Mouse (Mus musculus) MEL-GATA-1-ER (cell line): ENCODE measurements around the gene Ccdc92b.

Experiments used
- DNase-seq: peaks from one replicate; pipeline ENCODE4 v3.0.0-alpha.2; 2012; ENCODE audit warnings: low read depth; ENCODE audit errors: extremely low read depth

The Ccdc92b gene

DNA sequence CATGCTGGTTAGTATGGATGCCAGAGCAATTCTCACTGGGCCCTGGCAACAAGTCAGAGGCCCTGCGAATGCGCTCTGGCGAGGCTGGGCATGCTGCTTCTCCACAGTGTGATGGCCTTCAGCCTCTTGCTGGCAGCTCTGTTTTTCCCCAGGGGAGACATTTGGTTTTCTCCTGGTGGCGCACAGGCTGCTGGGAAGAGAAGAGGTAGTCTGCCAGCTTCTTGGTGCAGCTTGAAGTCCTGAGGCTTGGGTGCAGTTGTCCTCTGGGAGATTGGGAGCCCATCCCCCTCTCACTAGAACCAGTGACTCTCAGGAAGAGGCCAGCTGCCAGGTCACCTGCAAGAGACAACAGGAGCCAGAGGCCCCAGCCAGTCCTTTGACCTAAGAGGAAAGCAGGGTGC is 33.4 kb downstream of the Ccdc92b start:
- no peak for DNase-seq

GRCm38 (mm10) chr11:74653385-74653784 is 34.0 kb downstream of the Ccdc92b start:
- no peak for DNase-seq

DNA sequence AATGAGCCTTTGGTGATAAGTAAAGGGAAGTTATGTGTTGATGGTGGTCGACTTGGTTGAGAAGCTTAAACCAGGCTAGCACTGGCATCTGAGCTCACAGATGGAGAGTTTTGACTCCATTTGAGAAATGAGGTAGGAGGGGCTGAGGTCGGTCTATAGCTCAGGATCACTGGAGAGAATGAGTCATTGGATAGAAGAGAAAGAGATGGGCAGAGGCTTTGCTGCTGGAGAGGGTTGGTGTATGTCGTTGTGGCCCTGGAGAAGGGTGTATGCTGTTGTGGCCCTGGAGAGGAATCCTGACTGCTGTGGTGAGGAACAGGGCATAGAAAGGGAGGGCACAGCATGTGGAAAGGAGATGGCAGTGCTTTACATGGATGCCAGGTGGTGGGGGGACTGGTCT is 36.5 kb downstream of the Ccdc92b start:
- DNase-seq, result no peak

DNA sequence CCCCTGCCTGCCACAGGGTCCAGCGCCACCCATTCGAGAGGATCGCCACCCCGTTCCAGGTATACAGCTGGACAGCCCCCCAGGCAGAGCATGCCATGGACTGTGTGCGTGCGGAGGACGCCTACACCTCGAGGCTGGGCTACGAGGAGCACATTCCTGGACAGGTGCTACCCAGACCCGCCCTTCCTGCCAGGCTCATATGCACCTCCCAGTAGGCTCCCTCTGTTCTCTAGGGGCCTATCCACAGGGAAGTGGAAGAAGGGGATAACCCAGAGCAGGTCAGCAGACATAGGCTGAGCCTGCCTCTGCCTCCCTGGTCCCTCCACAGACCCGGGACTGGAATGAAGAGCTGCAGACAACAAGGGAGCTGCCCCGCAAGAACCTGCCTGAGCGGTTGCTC is 40.9 kb downstream of the Ccdc92b start:
- no peak for DNase-seq

DNA sequence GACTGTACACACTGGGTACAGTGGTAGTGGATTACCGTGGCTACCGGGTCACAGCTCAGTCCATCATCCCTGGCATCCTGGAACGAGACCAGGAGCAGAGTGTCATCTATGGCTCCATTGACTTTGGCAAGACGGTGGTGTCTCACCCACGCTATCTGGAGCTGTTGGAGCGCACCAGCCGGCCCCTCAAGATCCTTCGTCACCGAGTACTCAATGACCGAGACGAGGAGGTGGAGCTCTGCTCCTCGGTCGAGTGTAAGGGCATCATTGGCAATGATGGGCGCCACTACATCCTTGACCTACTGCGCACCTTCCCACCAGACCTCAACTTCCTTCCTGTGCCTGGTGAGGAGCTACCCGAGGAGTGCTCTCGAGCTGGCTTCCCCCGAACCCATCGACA is 42.2 kb downstream of the Ccdc92b start:
- DNase-seq, result no peak

GRCm38 (mm10) chr11:74662221-74662620 is 42.8 kb downstream of the Ccdc92b start:
- DNase-seq, result no peak

DNA sequence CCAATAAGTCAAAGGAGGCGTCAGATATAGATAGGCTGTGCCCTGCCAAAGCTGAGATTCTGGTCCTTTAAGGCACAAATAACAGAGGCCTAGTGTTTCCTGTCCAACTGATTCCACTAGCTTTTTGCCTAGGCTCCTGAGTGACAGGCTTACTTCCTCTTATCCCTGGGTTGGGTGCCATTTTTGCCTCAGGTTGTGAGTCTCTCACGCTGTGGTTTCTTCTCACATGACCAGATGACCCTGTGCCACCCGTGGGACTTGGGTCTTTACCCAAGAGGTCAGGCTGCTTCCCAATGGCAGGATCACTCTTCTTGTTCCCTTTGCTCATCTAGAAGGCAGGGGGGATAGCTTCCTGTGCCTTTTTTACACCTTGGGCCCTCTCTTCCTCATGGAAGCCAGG is 44.9 kb downstream of the Ccdc92b start:
- DNase-seq, result no peak

GRCm38 (mm10) chr11:74664906-74665305 is 45.5 kb downstream of the Ccdc92b start:
- DNase-seq, result no peak

DNA sequence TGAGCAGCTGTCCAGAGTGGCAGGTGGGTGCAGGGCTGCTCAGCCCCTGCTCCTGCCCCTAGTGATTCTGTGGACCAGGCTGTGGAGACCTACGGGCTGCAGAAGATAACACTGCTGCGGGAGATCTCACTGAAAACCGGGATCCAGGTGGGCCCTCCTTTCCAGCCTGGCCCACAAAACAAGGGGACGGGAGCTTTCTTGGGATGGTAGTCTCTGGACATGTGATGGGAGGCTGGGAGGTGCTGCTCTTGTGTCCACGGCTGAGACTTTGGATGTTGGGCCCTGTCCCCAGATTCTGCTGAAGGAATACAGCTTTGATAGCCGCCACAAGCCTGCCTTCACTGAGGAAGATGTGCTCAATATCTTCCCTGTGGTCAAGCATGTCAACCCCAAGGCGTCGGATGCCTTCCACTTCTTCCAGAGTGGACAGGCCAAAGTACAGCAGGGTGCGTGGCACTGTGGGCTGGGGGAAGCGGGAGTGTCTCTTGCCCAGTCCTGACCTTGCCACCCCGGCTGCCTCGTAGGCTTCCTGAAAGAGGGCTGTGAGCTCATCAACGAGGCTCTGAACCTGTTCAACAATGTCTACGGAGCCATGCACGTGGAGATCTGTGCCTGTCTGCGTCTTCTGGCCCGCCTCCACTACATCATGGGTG is 46.4 kb downstream of the Ccdc92b start:
- no peak for DNase-seq

DNA sequence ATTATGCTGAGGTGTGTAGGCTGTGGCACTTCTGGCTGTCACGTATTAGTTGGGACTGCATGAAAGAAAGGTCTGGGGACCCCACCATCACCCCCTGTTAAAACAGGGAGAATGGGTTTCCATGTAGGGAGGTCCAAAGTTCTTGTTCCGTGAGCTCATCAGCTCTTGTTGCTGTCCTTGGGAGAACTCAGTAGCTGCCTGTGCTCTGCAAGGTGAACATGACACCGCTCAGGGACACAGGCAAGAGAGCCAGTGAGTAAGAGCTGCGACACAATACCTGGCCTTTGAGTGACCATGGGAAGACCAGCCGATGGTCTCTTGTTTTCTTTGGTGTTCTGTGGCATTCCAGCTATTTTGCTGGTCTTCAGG is 46.9 kb downstream of the Ccdc92b start:
- no peak for DNase-seq

- DNase-seq, result no peak
These were observed 47.6 kb downstream of the Ccdc92b start for GRCm38 (mm10) chr11:74666776-74667581.

- no peak for DNase-seq
These were observed 48.2 kb downstream of the Ccdc92b start for GRCm38 (mm10) chr11:74667582-74668010.

- no peak for DNase-seq
These were observed 49.1 kb downstream of the Ccdc92b start for GRCm38 (mm10) chr11:74668466-74668865.

- no peak for DNase-seq
These were observed 49.6 kb downstream of the Ccdc92b start for GRCm38 (mm10) chr11:74668971-74669370.

DNA sequence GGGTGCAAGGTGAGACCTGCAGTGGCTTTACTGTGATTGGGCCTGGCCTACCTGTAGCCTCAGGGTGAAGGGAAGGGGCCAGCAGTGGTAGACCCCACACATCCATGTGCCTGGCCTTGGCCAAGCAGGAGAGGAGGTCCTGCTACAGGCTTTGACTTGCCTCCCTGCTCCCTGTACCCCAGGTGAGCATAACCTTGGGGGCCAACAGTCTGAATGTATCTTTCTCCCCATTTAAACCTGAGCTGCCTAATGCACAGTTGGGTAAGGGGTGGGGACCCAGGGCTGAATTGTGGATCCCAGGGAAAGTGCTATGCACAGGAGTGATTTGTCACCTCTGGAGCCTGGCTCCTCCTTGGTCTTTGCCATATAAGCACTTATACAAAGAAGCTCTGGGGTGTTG is 50.7 kb downstream of the Ccdc92b start:
- DNase-seq, result no peak

DNA sequence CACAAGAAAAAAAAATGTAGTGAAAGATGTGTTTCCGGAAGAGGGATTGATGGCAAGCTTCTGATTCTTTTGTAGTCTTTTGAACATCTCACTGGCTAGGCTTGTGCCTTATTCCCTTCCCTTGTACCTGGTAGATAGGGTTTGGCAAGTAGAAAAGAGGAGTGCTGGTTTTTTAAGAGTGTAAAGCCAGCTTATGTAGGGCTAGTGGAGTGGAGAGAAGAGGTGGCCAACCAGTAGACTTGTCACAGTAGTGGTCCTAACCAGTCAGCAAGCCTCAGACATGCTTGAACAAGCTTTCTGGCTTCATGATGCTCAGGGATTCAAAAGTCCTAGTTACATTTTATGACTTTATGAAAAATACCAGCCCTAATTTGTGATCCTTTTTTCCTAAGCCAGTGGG is 51.6 kb downstream of the Ccdc92b start:
- DNase-seq, result no peak

- DNase-seq, result no peak
These were observed 52.4 kb downstream of the Ccdc92b start for GRCm38 (mm10) chr11:74671839-74672238.

DNA sequence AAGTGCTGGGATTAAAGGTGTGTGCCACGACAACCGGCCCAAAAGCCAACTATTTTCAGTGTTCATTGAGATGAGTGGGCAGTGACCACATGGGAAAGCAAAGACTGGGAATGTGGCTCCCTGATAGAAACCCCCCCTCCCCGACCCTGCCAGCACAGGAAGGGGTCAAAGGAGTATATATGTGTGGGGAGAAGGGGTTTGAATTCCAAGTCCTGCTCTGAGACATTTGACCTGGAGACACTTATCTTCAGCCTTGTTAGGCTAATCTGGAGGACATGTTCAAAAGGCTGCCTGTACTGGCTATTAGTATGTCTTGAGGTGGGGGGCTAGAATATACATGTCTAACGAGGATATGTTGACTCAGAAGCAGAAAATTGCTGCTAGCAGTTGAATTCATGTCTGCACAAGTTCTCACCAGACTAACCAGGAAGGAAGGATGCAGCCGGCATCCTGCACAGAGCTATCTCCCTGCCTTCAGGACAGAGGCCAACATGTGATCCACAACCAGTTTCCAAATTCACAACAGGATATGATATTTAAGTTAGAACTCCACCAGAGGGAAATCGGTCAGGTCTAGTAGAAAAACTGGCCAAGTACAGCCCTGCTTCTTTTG is 53.6 kb downstream of the Ccdc92b start:
- DNase-seq, result no peak

- DNase-seq, result no peak
These were observed 54.2 kb downstream of the Ccdc92b start for GRCm38 (mm10) chr11:74673561-74673960.

DNA sequence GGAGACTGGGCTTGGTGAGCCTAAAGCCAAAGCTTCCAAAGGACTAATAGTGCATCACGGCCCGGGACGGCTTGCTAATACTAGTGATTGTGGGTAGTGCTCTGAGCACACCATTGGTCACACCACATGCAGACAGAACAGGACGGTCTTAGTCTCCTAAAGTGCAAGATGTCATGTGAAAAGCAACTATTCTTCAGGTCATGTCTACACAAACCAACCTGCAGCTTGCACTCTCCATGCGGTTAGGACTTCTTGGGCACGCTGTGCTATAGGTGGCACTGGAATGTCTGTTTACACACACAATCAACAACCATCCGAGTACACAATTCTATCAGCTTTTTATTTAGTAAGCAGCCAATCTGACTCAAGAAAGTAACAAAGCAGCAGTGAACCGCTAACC is 55.3 kb downstream of the Ccdc92b start:
- no peak for DNase-seq

GRCm38 (mm10) chr11:74675156-74675555 is 55.8 kb downstream of the Ccdc92b start:
- DNase-seq, result no peak
